Mouse (Mus musculus) hindbrain, embryonic 11.5 days (tissue): ENCODE results near the gene Fbxw11. TPM values are rescaled to one million over a fixed set of nuclear protein-coding genes. Genes with fewer than 3 reads are reported as not detected.
"Not testable (repeated sequence)": the region's sequence is repeated elsewhere in the genome, so short reads cannot be mapped to it uniquely, and the experiment has no call there.

Source experiments
- ATAC-seq: fragments of 200-750 bp; cut with Nextera tagmentation; 2 replicates; pipeline ENCODE4 v1.8.0; 2017; ENCODE audit warnings: mild to moderate bottlenecking, moderate TSS enrichment, moderate library complexity; ENCODE audit not compliant: low FRiP score
- DNase-seq: peaks from one replicate; pipeline ENCODE4 v3.0.0-alpha.2; 2015; ENCODE audit warnings: low spot score
- H3K27ac ChIP-seq: fragments of 300-500 bp; sonication (generic); 2 replicates; pipeline ENCODE4 v1.5.1; 2014; ENCODE audit warnings: mild to moderate bottlenecking, low read depth, low read length
- H3K27me3 ChIP-seq: fragments of 300-500 bp; sonication (generic); 2 replicates; pipeline ENCODE4 v1.6.1; 2014; ENCODE audit warnings: mild to moderate bottlenecking, low read length, moderate library complexity, mixed read lengths; ENCODE audit not compliant: control insufficient read depth, insufficient read depth
- H3K36me3 ChIP-seq: fragments of 300-500 bp; sonication (generic); 2 replicates; pipeline ENCODE4 v1.6.1; 2014; ENCODE audit warnings: mild to moderate bottlenecking, low read length, moderate library complexity, mixed read lengths; ENCODE audit not compliant: control insufficient read depth, insufficient read depth
- H3K4me1 ChIP-seq: fragments of 300-500 bp; sonication (generic); replicated peaks from 2 replicates; pipeline ENCODE4 v1.6.1; 2014; ENCODE audit warnings: low read length, mixed read lengths; ENCODE audit not compliant: control insufficient read depth, insufficient read depth
- H3K4me2 ChIP-seq: fragments of 300-500 bp; sonication (generic); replicated peaks from 2 replicates; pipeline ENCODE4 v1.6.1; 2014; ENCODE audit warnings: mild to moderate bottlenecking, low read depth, low read length
- H3K4me3 ChIP-seq: fragments of 300-500 bp; sonication (generic); 2 replicates; pipeline ENCODE4 v1.5.1; 2014; ENCODE audit warnings: low read depth, low read length
- H3K9ac ChIP-seq: fragments of 300-500 bp; sonication (generic); 2 replicates; pipeline ENCODE4 v1.6.1; 2014; ENCODE audit warnings: low read depth, low read length
- H3K9me3 ChIP-seq: fragments of 300-500 bp; sonication (generic); 2 replicates; pipeline ENCODE4 v1.6.1; 2016; ENCODE audit warnings: low read length; ENCODE audit not compliant: control insufficient read depth
- WGBS: fragments of 180-500 bp; shearing (Covaris S2); extraction: QIAGEN DNeasy Blood & Tissue Kit; methylation state at CpG from one replicate; pipeline ENCODE4 v1.1.7; 2014; 5-methylcytosine and 5-hydroxymethylcytosine counted together
- polyA plus RNA-seq: library from polyadenylated mRNA; unstranded; fragments of >200 nt; fragmentation: Nextera tagmentation; extraction: Ambion mirVana; gene quantifications from 2 replicates; pipeline ENCODE4 v1.2.1, GENCODE M21; 2014

The Fbxw11 gene
- polyA plus RNA-seq, 1 experiment from 2014 or later: 82.7 TPM

- ATAC-seq: no peak
- no peak for DNase-seq
Measured at GRCm38 (mm10) chr11:32607319-32607718, 35.2 kb upstream of the Fbxw11 start.

GRCm38 (mm10) chr11:32610616-32611015 lies 31.9 kb upstream of the Fbxw11 start:
- Histone ChIP-seq H3K4me3 (no peak overlapping the region), H3K27me3 (no peaks in the 10 kb centered on the region), H3K9me3 (no peaks in the 10 kb centered on the region), H3K4me2 (no peak overlapping the region), H3K4me1 (0 out of 2 replicates have a peak, but pooled peaks cover under 1% of the 10 kb centered on the region), H3K36me3 (no peaks in the 10 kb centered on the region), H3K27ac (no peak overlapping the region), H3K9ac (no peak overlapping the region)
- 93% methylated on average over 6 of the region's 6 CpGs for WGBS
- no peak for ATAC-seq
- DNase-seq: no peak

More at GRCm38 (mm10) chr11:32607319-32607718, 35.2 kb upstream of the Fbxw11 start:
- H3K9ac ChIP-seq: no peak overlapping the region
- no peaks in the 10 kb centered on the region for H3K9me3 ChIP-seq
- H3K27me3 ChIP-seq: no peaks in the 10 kb centered on the region
- no peak overlapping the region for H3K27ac ChIP-seq
- no peaks in the 10 kb centered on the region for H3K36me3 ChIP-seq
- H3K4me3 ChIP-seq: no peak overlapping the region
- H3K4me1 ChIP-seq: no peaks in the 10 kb centered on the region
- no peak overlapping the region for H3K4me2 ChIP-seq

- 0 out of 2 replicates have a peak, but pooled peaks cover 2% of the 10 kb centered on the region for H3K4me1 ChIP-seq
- H3K9ac ChIP-seq: no peak overlapping the region
- no peak for ATAC-seq
- DNase-seq: no peak
- no peak overlapping the region for H3K4me3 ChIP-seq
- no peak overlapping the region for H3K4me2 ChIP-seq
- H3K36me3 ChIP-seq: no peaks in the 10 kb centered on the region
- 86% methylated on average over 6 of the region's 6 CpGs for WGBS
- no peaks in the 10 kb centered on the region for H3K9me3 ChIP-seq
- H3K27me3 ChIP-seq: no peaks in the 10 kb centered on the region
- no peak overlapping the region for H3K27ac ChIP-seq
Measured at GRCm38 (mm10) chr11:32612304-32612703, 30.2 kb upstream of the Fbxw11 start.

- ATAC-seq: no peak
- WGBS: 97% methylated on average over 29 of the region's 29 CpGs
Measured at GRCm38 (mm10) chr11:32614463-32614862, 28.1 kb upstream of the Fbxw11 start.

GRCm38 (mm10) chr11:32615561-32615960 lies 27.0 kb upstream of the Fbxw11 start:
- DNase-seq (no peak), ATAC-seq (0 out of 2 replicates have a peak, but pooled peaks have one; percentile 43)
- Histone ChIP-seq H3K4me1 (peaks cover 4% of the 10 kb centered on the region; the same call in 1 of the 2 replicates), H3K27me3 (no peaks in the 10 kb centered on the region), H3K9me3 (no peaks in the 10 kb centered on the region), H3K36me3 (no peaks in the 10 kb centered on the region), H3K9ac (no peak overlapping the region), H3K27ac (no peak overlapping the region), H3K4me3 (no peak overlapping the region), H3K4me2 (no peak overlapping the region)
- 18% methylated on average over 11 of the region's 11 CpGs for WGBS

More at GRCm38 (mm10) chr11:32614463-32614862, 28.1 kb upstream of the Fbxw11 start:
- H3K4me1 ChIP-seq: peaks cover 4% of the 10 kb centered on the region; the same call in 1 of the 2 replicates
- no peaks in the 10 kb centered on the region for H3K9me3 ChIP-seq
- H3K27me3 ChIP-seq: no peaks in the 10 kb centered on the region
- H3K27ac ChIP-seq: no peak overlapping the region
- DNase-seq: no peak
- H3K9ac ChIP-seq: no peak overlapping the region
- no peak overlapping the region for H3K4me2 ChIP-seq
- H3K4me3 ChIP-seq: no peak overlapping the region
- no peaks in the 10 kb centered on the region for H3K36me3 ChIP-seq

- Histone ChIP-seq H3K9me3 (no peaks in the 10 kb centered on the region), H3K4me1 (peaks cover 4% of the 10 kb centered on the region; the same call in 1 of the 2 replicates), H3K4me2 (no peak overlapping the region), H3K36me3 (no peaks in the 10 kb centered on the region), H3K4me3 (no peak overlapping the region), H3K9ac (no peak overlapping the region), H3K27me3 (no peaks in the 10 kb centered on the region), H3K27ac (no peak overlapping the region)
- ATAC-seq (no peak), DNase-seq (no peak)
- 76% methylated on average over 6 of the region's 6 CpGs for WGBS
Measured at GRCm38 (mm10) chr11:32616091-32616490, 26.4 kb upstream of the Fbxw11 start.

GRCm38 (mm10) chr11:32618036-32618435 lies 24.5 kb upstream of the Fbxw11 start:
- Histone ChIP-seq H3K9me3 (no peaks in the 10 kb centered on the region), H3K4me2 (no peak overlapping the region), H3K36me3 (no peaks in the 10 kb centered on the region), H3K27ac (no peak overlapping the region), H3K4me1 (peaks cover 4% of the 10 kb centered on the region; the same call in 1 of the 2 replicates), H3K27me3 (no peaks in the 10 kb centered on the region), H3K4me3 (no peak overlapping the region), H3K9ac (no peak overlapping the region)
- 71% methylated on average over 1 of the region's 1 CpGs for WGBS
- no peak for ATAC-seq
- no peak for DNase-seq

GRCm38 (mm10) chr11:32618641-32619040 lies 23.9 kb upstream of the Fbxw11 start:
- H3K9ac ChIP-seq, DNase-seq, H3K4me2 ChIP-seq, H3K9me3 ChIP-seq, H3K36me3 ChIP-seq, H3K27me3 ChIP-seq, H3K4me1 ChIP-seq, H3K27ac ChIP-seq, H3K4me3 ChIP-seq, ATAC-seq: not testable (repeated sequence)
- 77% methylated on average over 5 of the region's 5 CpGs for WGBS

- no peaks in the 10 kb centered on the region for H3K27me3 ChIP-seq
- H3K4me1 ChIP-seq: peaks cover 4% of the 10 kb centered on the region; the same call in 1 of the 2 replicates
- H3K4me3 ChIP-seq: no peak overlapping the region
- H3K9ac ChIP-seq: no peak overlapping the region
- H3K36me3 ChIP-seq: no peaks in the 10 kb centered on the region
- H3K27ac ChIP-seq: no peak overlapping the region
- no peak overlapping the region for H3K4me2 ChIP-seq
- ATAC-seq (no peak), DNase-seq (peak; percentile 42)
- H3K9me3 ChIP-seq: no peaks in the 10 kb centered on the region
- WGBS: 60% methylated on average over 8 of the region's 8 CpGs
Measured at GRCm38 (mm10) chr11:32619257-32619816, 23.2 kb upstream of the Fbxw11 start.
